Mouse (Mus musculus): ENCODE data around the gene Fam53b. TPM values are rescaled to one million over a fixed set of nuclear protein-coding genes. Genes with fewer than 3 reads are reported as not detected.
A peak's percentile ranks its signal among the peaks of the same experiment; 100 is the strongest.

Gene Fam53b
- polyA plus RNA-seq, 1 experiment from 2014 or later, result 22.5 TPM

- WGBS, result 17% methylated on average over 1 of the region's 1 CpGs
- Histone ChIP-seq H3K4me3 (replicated peaks) (no peak overlapping the region), H3K36me3 (peaks cover 43% of the 10 kb centered on the region), H3K4me2 (no peak overlapping the region), H3K27ac (no peak overlapping the region), H3K4me1 (no peaks in the 10 kb centered on the region), H3K9ac (no peak overlapping the region), H3K27me3 (no peaks in the 10 kb centered on the region), H3K9me3 (replicated peaks) (no peaks in the 10 kb centered on the region)
- no peak for ATAC-seq (replicated peaks; ENCODE audit: low FRiP score)
Observed at GRCm38 (mm10) chr7:132824346-132825022, 10.8 kb upstream of the Fam53b start.

- Histone ChIP-seq H3K27me3 (no peaks in the 10 kb centered on the region), H3K4me2 (no peak overlapping the region), H3K27ac (no peak overlapping the region), H3K9ac (no peak overlapping the region), H3K4me1 (no peaks in the 10 kb centered on the region), H3K36me3 (peaks cover 41% of the 10 kb centered on the region), H3K4me3 (replicated peaks) (no peak overlapping the region), H3K9me3 (replicated peaks) (no peaks in the 10 kb centered on the region)
- no peak for ATAC-seq (replicated peaks; ENCODE audit: low FRiP score)
Observed at GRCm38 (mm10) chr7:132823832-132824231, 10.1 kb upstream of the Fam53b start.

GRCm38 (mm10) chr7:132820692-132821091, 7.0 kb upstream of the Fam53b start:
- Histone ChIP-seq H3K27ac (no peak overlapping the region), H3K9me3 (replicated peaks) (no peaks in the 10 kb centered on the region), H3K9ac (no peak overlapping the region), H3K27me3 (no peaks in the 10 kb centered on the region), H3K4me2 (no peak overlapping the region), H3K4me1 (no peaks in the 10 kb centered on the region), H3K36me3 (peaks cover 14% of the 10 kb centered on the region), H3K4me3 (replicated peaks) (no peak overlapping the region)
- ATAC-seq (replicated peaks; ENCODE audit: low FRiP score), result no peak
- WGBS, result 88% methylated on average over 3 of the region's 3 CpGs

- no peak overlapping the region for H3K4me2 ChIP-seq
- no peak overlapping the region for H3K4me3 ChIP-seq (replicated peaks)
- peaks cover 15% of the 10 kb centered on the region for H3K4me1 ChIP-seq
- 93% methylated on average over 6 of the region's 6 CpGs for WGBS
- 0 out of 2 replicates have a peak, but pooled peaks cover 2% of the 10 kb centered on the region for H3K36me3 ChIP-seq
- H3K9ac ChIP-seq, result no peak overlapping the region
- no peaks in the 10 kb centered on the region for H3K27me3 ChIP-seq
- ATAC-seq (replicated peaks; ENCODE audit: low FRiP score), result no peak
- H3K9me3 ChIP-seq (replicated peaks), result no peaks in the 10 kb centered on the region
- no peak overlapping the region for H3K27ac ChIP-seq
Observed at GRCm38 (mm10) chr7:132817056-132817455, 3.4 kb upstream of the Fam53b start.

- H3K4me3 ChIP-seq (replicated peaks), result no peak overlapping the region
- WGBS, result 88% methylated on average over 2 of the region's 2 CpGs
- no peaks in the 10 kb centered on the region for H3K27me3 ChIP-seq
- 0 out of 2 replicates have a peak, but pooled peaks cover 2% of the 10 kb centered on the region for H3K36me3 ChIP-seq
- no peak for ATAC-seq (replicated peaks; ENCODE audit: low FRiP score)
- H3K9ac ChIP-seq, result no peak overlapping the region
- H3K27ac ChIP-seq, result no peak overlapping the region
- no peaks in the 10 kb centered on the region for H3K9me3 ChIP-seq (replicated peaks)
- peaks cover 20% of the 10 kb centered on the region for H3K4me1 ChIP-seq
- H3K4me2 ChIP-seq, result no peak overlapping the region
Observed at GRCm38 (mm10) chr7:132816528-132816927, 2.8 kb upstream of the Fam53b start.

GRCm38 (mm10) chr7:132815081-132815480, 1.4 kb upstream of the Fam53b start:
- H3K4me3 ChIP-seq (replicated peaks), result no peak overlapping the region
- no peaks in the 10 kb centered on the region for H3K36me3 ChIP-seq
- no peak overlapping the region for H3K27ac ChIP-seq
- ATAC-seq (replicated peaks; ENCODE audit: low FRiP score), result no peak
- no peaks in the 10 kb centered on the region for H3K27me3 ChIP-seq
- H3K9ac ChIP-seq, result no peak overlapping the region
- no peaks in the 10 kb centered on the region for H3K9me3 ChIP-seq (replicated peaks)
- H3K4me2 ChIP-seq, result no peak overlapping the region
- 72% methylated on average over 5 of the region's 5 CpGs for WGBS
- peaks cover 35% of the 10 kb centered on the region for H3K4me1 ChIP-seq

GRCm38 (mm10) chr7:132814089-132814450, 384 bp upstream of the Fam53b start:
- peak overlapping the region; percentile 60 for H3K9ac ChIP-seq
- peak overlapping the region; percentile 91 for H3K27ac ChIP-seq
- peak overlapping the region; percentile 82 for H3K4me2 ChIP-seq
- H3K9me3 ChIP-seq (replicated peaks), result no peaks in the 10 kb centered on the region
- no peaks in the 10 kb centered on the region for H3K36me3 ChIP-seq
- H3K27me3 ChIP-seq, result no peaks in the 10 kb centered on the region
- 2% methylated on average over 7 of the region's 7 CpGs for WGBS
- H3K4me3 ChIP-seq (replicated peaks), result peak overlapping the region; percentile 64
- peaks cover 45% of the 10 kb centered on the region for H3K4me1 ChIP-seq
- ATAC-seq (replicated peaks; ENCODE audit: low FRiP score), result no peak

GRCm38 (mm10) chr7:132812619-132813415, 869 bp downstream of the Fam53b start:
- no peaks in the 10 kb centered on the region for H3K9me3 ChIP-seq (replicated peaks)
- peak; percentile 31 for ATAC-seq (replicated peaks; ENCODE audit: low FRiP score)
- peak overlapping the region; percentile 82 for H3K4me2 ChIP-seq
- H3K27ac ChIP-seq, result peak overlapping the region; percentile 91
- no peaks in the 10 kb centered on the region for H3K27me3 ChIP-seq
- H3K9ac ChIP-seq, result peak overlapping the region; percentile 60
- WGBS, result under 1% methylated on average over 59 of the region's 59 CpGs
- H3K4me3 ChIP-seq (replicated peaks), result peak overlapping the region; percentile 64
- peaks cover 57% of the 10 kb centered on the region for H3K4me1 ChIP-seq
- H3K36me3 ChIP-seq, result no peaks in the 10 kb centered on the region

GRCm38 (mm10) chr7:132811716-132812618, 1.7 kb downstream of the Fam53b start:
- 14% methylated on average over 23 of the region's 23 CpGs for WGBS
- Histone ChIP-seq H3K36me3 (no peaks in the 10 kb centered on the region), H3K4me2 (peak overlapping the region; percentile 82), H3K9ac (peak overlapping the region; percentile 60), H3K27ac (peak overlapping the region; percentile 91), H3K27me3 (no peaks in the 10 kb centered on the region), H3K9me3 (replicated peaks) (no peaks in the 10 kb centered on the region), H3K4me3 (replicated peaks) (peak overlapping the region; percentile 64), H3K4me1 (peaks cover 66% of the 10 kb centered on the region)
- no peak for ATAC-seq (replicated peaks; ENCODE audit: low FRiP score)

GRCm38 (mm10) chr7:132810879-132811278, 2.8 kb downstream of the Fam53b start:
- no peak for ATAC-seq (replicated peaks; ENCODE audit: low FRiP score)
- Histone ChIP-seq H3K9ac (no peak overlapping the region), H3K36me3 (no peaks in the 10 kb centered on the region), H3K9me3 (replicated peaks) (no peaks in the 10 kb centered on the region), H3K4me2 (peak overlapping the region; percentile 82), H3K4me3 (replicated peaks) (no peak overlapping the region), H3K4me1 (peaks cover 75% of the 10 kb centered on the region), H3K27me3 (no peaks in the 10 kb centered on the region), H3K27ac (no peak overlapping the region)
- WGBS, result 73% methylated on average over 1 of the region's 1 CpGs

- 27% methylated on average over 6 of the region's 6 CpGs for WGBS
- Histone ChIP-seq H3K36me3 (no peaks in the 10 kb centered on the region), H3K27me3 (no peaks in the 10 kb centered on the region), H3K9ac (no peak overlapping the region), H3K4me2 (peak overlapping the region; percentile 20), H3K4me3 (replicated peaks) (no peak overlapping the region), H3K4me1 (peaks cover 80% of the 10 kb centered on the region), H3K9me3 (replicated peaks) (no peaks in the 10 kb centered on the region), H3K27ac (peak overlapping the region; percentile 95)
- no peak for ATAC-seq (replicated peaks; ENCODE audit: low FRiP score)
Observed at GRCm38 (mm10) chr7:132810368-132810767, 3.3 kb downstream of the Fam53b start.

- Histone ChIP-seq H3K9me3 (replicated peaks) (no peaks in the 10 kb centered on the region), H3K27ac (peak overlapping the region; percentile 95), H3K4me1 (peaks cover 80% of the 10 kb centered on the region), H3K27me3 (no peaks in the 10 kb centered on the region), H3K36me3 (no peaks in the 10 kb centered on the region), H3K4me3 (replicated peaks) (no peak overlapping the region), H3K4me2 (peak overlapping the region; percentile 48; the same call in 1 of the 2 replicates), H3K9ac (no peak overlapping the region)
- no peak for ATAC-seq (replicated peaks; ENCODE audit: low FRiP score)
- 37% methylated on average over 6 of the region's 6 CpGs for WGBS
Observed at GRCm38 (mm10) chr7:132809721-132810120, 4.0 kb downstream of the Fam53b start.
